Mouse (Mus musculus) lung, adult 2 months (tissue): ENCODE data around the gene Mief2.

Experiments
- CTCF ChIP-seq: fragments of 200-500 bp; IDR thresholded peaks from 2 replicates; pipeline ENCODE4 v1.5.1; 2011; ENCODE audit warnings: mild to moderate bottlenecking, low read length, control low read depth; ENCODE audit not compliant: insufficient read depth
- POLR2A ChIP-seq: fragments of 200-500 bp; IDR thresholded peaks from 2 replicates; pipeline ENCODE4 v1.6.1; 2011; ENCODE audit warnings: low read depth, mild to moderate bottlenecking, control low read depth, low read length, borderline replicate concordance; ENCODE audit errors: extremely low read depth

DNA sequence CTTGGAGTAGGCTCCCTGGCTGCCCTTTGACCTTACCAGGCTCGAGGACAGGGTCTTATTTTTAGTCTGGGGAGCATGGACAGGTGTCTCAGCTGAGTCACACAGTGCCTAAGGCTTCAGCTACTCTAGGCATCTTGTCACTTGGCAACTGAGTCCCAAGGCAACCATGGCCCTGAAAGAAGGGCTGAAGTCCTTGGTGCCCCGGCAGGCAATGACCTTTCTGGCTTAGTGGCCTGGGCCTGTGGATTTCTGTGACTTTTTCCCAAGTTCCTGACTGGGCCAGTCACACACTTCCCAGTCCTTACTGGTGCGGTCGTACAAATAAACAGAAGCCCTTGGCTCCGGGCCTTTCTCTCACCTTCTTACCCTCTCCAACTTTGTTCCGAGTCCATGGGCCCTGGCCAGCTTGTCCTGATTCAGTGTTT is 1.0 kb downstream of the Mief2 start:
- TF ChIP-seq CTCF = no peak
- TF ChIP-seq POLR2A = no peak
